Mouse (Mus musculus) layer of hippocampus, adult 9-11 months (tissue): ENCODE results near the gene Prss46.

Experiments
- DNase-seq: peaks from one replicate; pipeline ENCODE4 v3.0.0; 2022

Gene Prss46

GRCm38 (mm10) chr9:110871030-110871429 lies 26.7 kb downstream of the Prss46 start:
- no peak for DNase-seq

- DNase-seq: peak; percentile 35
Observed at GRCm38 (mm10) chr9:110873681-110874659, 29.7 kb downstream of the Prss46 start.

DNA sequence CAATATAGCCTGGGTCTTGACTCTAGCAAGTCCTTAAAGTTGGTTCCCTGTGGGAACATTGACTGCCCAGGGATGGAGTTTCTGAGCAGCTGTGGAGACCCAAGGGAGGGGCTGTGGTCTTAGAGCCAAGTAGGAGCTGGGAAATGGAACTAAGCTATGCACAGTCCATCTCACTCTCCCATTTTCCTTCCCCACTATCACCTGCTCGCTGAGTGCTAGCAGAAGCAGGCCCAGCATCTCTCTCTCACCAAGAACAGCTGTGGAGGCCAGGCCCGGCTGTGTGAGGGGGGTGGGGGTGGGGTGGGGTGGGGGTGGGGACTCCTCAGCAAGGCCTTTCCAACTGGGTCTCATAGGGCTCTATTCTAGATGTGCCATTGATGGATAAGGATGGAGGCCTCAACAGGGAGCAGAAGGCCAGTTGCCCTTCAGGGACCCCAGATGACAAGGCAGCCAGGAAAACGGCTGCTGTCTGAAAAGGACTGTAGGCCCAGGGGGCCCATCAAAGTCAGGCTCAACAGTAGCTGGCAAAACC lies 30.4 kb downstream of the Prss46 start:
- no peak for DNase-seq

DNA sequence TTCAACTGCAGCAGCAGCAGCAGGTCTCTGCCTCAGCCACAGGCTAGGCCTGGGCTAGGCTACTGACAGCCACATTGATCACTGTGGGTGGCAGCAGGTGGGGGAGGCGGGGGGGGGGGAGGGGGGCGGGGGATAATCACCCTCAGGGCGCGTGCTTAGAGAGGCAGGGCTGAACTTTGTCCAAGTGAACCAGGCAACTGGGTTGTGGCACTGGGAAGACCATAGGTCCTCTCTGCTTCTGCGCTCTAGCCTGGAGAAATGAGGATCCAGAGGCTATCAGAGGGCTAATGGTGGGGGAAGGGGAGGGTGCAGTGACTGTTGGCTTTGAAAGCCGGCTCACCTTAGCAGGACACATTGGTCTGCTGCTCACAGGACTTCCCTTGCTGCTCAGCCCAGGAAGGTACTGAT lies 31.0 kb downstream of the Prss46 start:
- no peak for DNase-seq

GRCm38 (mm10) chr9:110877353-110877752 lies 33.0 kb downstream of the Prss46 start:
- no peak for DNase-seq

GRCm38 (mm10) chr9:110877888-110878287 lies 33.6 kb downstream of the Prss46 start:
- DNase-seq: peak; percentile 60

GRCm38 (mm10) chr9:110879191-110879920 lies 35.0 kb downstream of the Prss46 start, which contains the start of gene Als2cl:
Als2cl (plus strand) TSS chr9:110879870.
- DNase-seq: peak; percentile 57

GRCm38 (mm10) chr9:110879998-110880561 lies 35.8 kb downstream of the Prss46 start, which contains the start of gene Tmie:
Tmie (minus strand) TSS chr9:110880113.
- peak; percentile 45 for DNase-seq

GRCm38 (mm10) chr9:110880772-110881171 lies 36.5 kb downstream of the Prss46 start:
- DNase-seq: no peak

DNA sequence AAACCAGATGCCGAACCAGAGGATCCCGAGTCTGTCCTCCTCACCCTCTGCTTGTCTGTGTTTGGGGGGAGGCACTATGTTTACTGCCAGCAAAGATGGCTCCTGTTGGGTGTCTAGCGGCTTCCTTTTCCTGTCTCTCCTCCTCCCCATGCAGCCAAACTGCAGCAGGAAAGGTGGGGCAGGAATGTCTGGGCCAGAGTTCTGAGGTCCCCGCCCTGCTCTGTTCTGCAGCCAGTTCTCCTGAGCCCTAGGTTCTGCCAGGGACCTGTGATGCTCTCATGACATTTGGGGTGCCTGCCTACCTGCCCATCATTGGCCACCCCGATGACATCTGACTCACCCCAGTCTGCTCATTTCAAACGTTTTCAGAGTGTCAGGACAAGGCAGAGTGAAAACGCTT lies 37.6 kb downstream of the Prss46 start:
- DNase-seq: no peak

DNA sequence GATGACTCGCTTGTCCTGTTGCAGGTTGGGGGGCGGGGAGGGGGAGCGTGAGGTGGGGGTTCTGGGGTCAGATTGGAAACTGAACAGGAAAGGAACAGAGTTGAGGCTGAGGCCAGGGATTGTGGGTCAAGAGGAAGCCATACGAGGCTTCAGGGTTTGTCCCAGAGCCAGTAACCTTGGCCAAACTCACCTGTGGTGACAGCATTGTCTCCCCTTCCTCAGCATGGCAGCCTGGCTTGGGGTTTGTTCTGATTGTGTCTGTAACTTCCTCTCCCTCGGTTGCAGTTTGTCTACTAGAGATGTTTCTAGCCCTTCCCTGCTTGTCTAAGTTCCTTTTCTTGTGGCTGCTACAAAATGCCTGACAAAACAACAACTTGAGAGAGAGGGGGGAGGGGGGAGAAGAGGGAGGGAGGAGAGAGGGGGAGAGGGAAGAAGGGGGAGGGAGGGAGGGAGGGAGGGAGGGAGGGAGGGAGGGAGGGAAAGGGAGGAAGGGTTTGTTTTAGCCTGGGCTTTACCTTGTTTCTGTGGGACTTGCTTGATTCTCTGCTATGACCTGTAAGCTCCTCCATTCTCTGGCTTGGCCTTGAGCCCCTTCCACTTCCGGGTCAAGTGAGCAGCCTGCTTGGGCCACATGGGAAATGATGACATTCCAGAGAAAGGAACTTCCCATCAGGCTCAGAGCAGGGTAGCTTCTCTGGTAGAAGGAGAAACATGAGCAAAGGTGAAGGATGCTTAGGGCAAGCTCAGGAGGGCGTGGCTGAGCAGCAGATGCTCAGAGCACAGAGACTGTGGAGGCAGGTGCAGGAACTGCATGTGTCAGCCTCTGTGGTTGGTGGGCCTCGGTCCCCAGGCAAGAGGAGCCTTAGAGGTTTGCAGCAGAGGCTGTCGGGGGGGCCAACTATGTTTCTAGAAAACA lies 43.3 kb downstream of the Prss46 start:
- DNase-seq: no peak

DNA sequence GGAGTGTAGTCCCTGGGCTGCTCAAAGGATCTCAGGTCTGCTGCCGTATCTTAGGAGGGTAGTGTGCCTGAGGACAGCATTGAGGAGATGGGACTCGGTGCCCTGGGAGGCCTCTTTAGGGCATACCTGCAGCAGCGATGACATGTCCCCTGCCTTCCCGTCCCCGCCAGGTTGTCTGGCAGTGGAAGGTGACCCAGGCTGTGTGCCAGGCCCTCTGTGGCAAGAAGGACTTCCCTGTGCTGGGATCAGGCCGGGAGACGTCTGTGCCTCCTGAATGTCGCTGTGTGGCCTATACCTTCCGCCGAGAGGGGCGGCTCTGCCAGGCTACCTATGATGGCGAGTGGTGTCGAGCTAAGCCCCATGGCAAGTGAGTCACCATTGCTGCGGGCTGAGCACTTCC lies 44.6 kb downstream of the Prss46 start:
- DNase-seq: no peak

- no peak for DNase-seq
Observed at GRCm38 (mm10) chr9:110890026-110890783, 45.9 kb downstream of the Prss46 start.

GRCm38 (mm10) chr9:110891077-110891828 lies 46.9 kb downstream of the Prss46 start:
- DNase-seq: no peak

DNA sequence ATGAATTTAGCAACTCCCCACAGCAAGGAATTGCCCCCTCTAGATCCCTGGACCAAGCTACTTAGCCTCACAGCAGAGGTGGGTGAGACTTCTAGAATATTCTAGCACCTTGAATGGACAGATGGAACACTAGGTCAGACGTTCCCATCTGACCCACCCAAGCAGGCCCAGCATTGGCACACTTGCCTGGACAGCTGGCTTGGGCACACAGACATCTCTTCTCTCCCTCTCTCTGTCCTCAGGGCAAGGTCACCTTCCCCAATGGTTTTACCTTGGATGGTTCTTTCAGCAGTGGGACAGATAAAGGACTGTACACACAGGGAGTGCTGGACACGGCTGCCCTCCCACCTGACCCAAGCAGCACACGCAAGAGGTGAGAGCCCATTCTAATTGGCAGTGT lies 48.2 kb downstream of the Prss46 start:
- DNase-seq: no peak

- DNase-seq: no peak
Observed at GRCm38 (mm10) chr9:110893429-110893828, 49.1 kb downstream of the Prss46 start.

- no peak for DNase-seq
Observed at GRCm38 (mm10) chr9:110895507-110895906, 51.2 kb downstream of the Prss46 start.

- DNase-seq: no peak
Observed at GRCm38 (mm10) chr9:110895994-110896393, 51.7 kb downstream of the Prss46 start.

- no peak for DNase-seq
Observed at GRCm38 (mm10) chr9:110896595-110896994, 52.3 kb downstream of the Prss46 start.

DNA sequence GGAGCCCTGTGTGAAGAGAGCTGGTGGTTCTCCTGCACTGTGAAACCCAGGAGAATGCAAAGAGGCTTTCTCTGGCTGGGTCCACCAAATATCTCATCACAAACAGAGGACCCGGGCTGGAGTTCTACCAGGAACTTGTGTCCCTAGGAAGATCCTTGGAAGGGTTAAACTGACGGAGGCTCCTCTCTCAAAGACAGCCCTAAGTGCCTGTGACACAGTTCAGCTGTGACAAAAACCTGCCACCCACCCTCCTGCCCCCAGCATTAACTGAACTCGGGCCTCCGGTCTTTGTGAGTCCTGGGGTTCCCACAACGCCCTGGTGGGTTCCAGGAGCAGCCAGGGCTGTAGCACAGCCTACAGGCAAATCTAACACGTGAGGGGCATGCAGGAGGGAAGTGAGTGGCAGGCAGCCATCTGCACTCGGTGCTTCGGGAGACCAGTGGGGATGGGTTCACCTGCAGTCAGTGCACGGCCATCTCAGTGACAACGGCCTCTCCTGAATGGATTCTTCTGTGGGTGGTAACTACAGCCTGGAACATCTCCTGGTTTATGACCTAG lies 55.2 kb downstream of the Prss46 start:
- no peak for DNase-seq
